ENCODE assay signal across 25 mouse cellular contexts in the genomic region with DNA sequence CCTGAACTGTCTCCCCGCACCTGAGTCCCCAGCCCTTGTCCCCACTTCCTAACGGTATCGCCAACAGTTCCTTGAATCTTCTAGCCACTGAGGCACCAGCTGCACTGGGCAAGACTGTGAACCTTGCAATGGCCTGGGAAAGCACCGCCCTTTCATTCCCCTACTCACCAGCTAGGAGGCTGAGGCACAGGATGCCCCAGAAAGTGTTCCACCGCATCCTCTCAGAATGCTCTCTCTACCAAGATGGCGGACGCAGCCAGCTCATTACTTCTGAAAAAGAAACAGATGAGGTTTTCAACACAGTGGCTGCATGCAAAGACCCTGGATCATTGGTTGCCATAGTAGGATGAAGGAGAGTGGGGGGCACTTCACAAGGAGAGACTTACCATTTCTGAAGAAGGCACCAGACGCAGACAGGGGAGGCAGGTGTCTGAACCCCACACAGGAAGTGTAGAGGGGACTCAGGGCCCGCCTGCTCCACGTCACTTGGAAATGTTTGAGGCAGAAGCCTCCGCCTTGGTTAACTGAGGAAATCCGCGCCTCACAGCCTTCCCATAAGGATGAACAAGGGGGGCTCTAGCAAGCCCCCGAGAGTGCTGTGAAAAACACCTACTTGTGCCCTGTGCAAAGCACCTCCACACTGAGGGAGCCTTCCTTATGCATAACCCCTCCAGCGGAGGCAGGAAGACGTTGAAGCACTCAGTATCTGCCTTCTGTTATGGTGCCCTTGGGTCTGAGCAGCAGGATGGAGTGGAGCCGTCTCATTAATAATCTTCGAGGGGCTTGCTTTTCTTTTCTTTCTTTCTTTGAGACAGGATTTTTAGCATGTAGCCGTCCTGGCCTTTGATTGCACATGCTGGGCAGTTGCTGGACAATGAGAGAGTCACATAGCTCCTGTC. TPM values are rescaled to one million over a fixed set of nuclear protein-coding genes. Genes with fewer than 3 reads are reported as not detected.
DNase-seq lines count a peak whose midpoint lies in the region; ATAC-seq and TF ChIP-seq lines count a peak whose summit lies in the region.
"Had no signal": no experiment of that assay in that cellular context is flagged by ENCODE, and none has a peak within 500 bp of the region (broad histone marks: within the 10 kb centered on the region; RNA-seq: fewer than 3 reads in every experiment).

Gene Cd3e (minus strand): TSS at position 448 of the 899 bp plus-strand sequence.

- no peak; the same call in 1 of the 2 replicates for TF ChIP-seq POLR2A in spleen, adult 2 months (IDR thresholded peaks at IDR 0.05; ENCODE audit: low read depth, low read length)

- H3K27me3 ChIP-seq in spleen, adult 2 months (ENCODE audit: control insufficient read depth, insufficient read depth, low read length), result no peaks in the 10 kb centered on the region
- no peaks in the 10 kb centered on the region for H3K27me3 ChIP-seq in stomach, postnatal 0 days (ENCODE audit: control insufficient read depth, insufficient read depth, low read length)
- H3K27me3 ChIP-seq: CH12.LX; kidney, embryonic 15.5 days; midbrain, embryonic 12.5 days had no signal

- peak within 1 kb of the TSS; percentile 63 for H3K4me3 ChIP-seq in spleen, adult 2 months (ENCODE audit: extremely low read depth, insufficient read depth, insufficient read length)
- H3K4me3 ChIP-seq in stomach, postnatal 0 days (ENCODE audit: low read depth, low read length), result no peak within 1 kb of the TSS
- H3K4me3 ChIP-seq: heart, embryonic 10.5 days; hindbrain, embryonic 10.5 days; kidney, embryonic 15.5 days; layer of hippocampus, adult 2 months; left cerebral cortex, adult 2 months; liver, embryonic 15.5 days; midbrain, embryonic 12.5 days; myocyte had no signal

- H3K27ac ChIP-seq in spleen, adult 2 months (ENCODE audit: insufficient read depth, low read length), result peak within 1 kb of the TSS; percentile 88
- H3K27ac ChIP-seq in stomach, postnatal 0 days (replicated peaks), result no peak within 1 kb of the TSS
- H3K27ac ChIP-seq: heart, embryonic 10.5 days; hindbrain, embryonic 10.5 days; kidney, embryonic 15.5 days; layer of hippocampus, adult 2 months; left cerebral cortex, adult 2 months; liver, embryonic 15.5 days; midbrain, embryonic 12.5 days had no signal

- DNase-seq in spleen, adult 2 months (ENCODE audit: low read depth in 1 of 2, low spot score in 2 of 2), result peak in 1 of 2 experiments; percentile 22
- no peak for DNase-seq in spleen, postnatal 14 days (ENCODE audit: low spot score in 2 of 2)
- peak; percentile 22 for DNase-seq in ES-CJ7 (ENCODE audit: low read depth, low spot score)
- no peak for DNase-seq in large intestine, adult 2 months (ENCODE audit: low read depth, low spot score)
- peak; percentile 87 for DNase-seq in thymus, postnatal 25 days
- DNase-seq in stomach, postnatal 0 days (ENCODE audit: low spot score), result no peak
- DNase-seq in embryo, embryonic 9.5 days (ENCODE audit: extremely low spot score), result no peak
- DNase-seq in MN1 (ENCODE audit: low spot score), result no peak
- DNase-seq: adrenal gland, postnatal 36 days; cerebellum, postnatal 14 days; forebrain, postnatal 0 days; gastrocnemius, postnatal 10 days; lung, postnatal 36 days; right cerebral cortex, postnatal 25 days had no signal

- H3K9me3 ChIP-seq in stomach, postnatal 0 days (ENCODE audit: control insufficient read depth, low read length), result no peaks in the 10 kb centered on the region
- H3K9me3 ChIP-seq: heart, embryonic 10.5 days; hindbrain, embryonic 10.5 days; kidney, embryonic 15.5 days; liver, embryonic 15.5 days; midbrain, embryonic 12.5 days had no signal

- H3K9ac ChIP-seq in stomach, postnatal 0 days (ENCODE audit: low read length), result no peak within 1 kb of the TSS
- H3K9ac ChIP-seq: forebrain, postnatal 0 days; kidney, embryonic 15.5 days; liver, embryonic 15.5 days; midbrain, embryonic 12.5 days had no signal

- H3K4me1 ChIP-seq in spleen, adult 2 months (ENCODE audit: control insufficient read depth, insufficient read depth, insufficient read length), result no peaks in the 10 kb centered on the region
- no peaks in the 10 kb centered on the region for H3K4me1 ChIP-seq in stomach, postnatal 0 days (replicated peaks; ENCODE audit: control insufficient read depth, insufficient read depth)
- H3K4me1 ChIP-seq: heart, embryonic 10.5 days; hindbrain, embryonic 10.5 days; kidney, embryonic 15.5 days; liver, embryonic 15.5 days; midbrain, embryonic 12.5 days had no signal

- no peak for ATAC-seq in stomach, postnatal 0 days (ENCODE audit: low FRiP score, low TSS enrichment)
- ATAC-seq: forebrain, postnatal 0 days had no signal

- H3K4me2 ChIP-seq in stomach, postnatal 0 days (replicated peaks; ENCODE audit: low read depth), result no peak within 1 kb of the TSS
- H3K4me2 ChIP-seq: kidney, embryonic 15.5 days; liver, embryonic 15.5 days; midbrain, embryonic 12.5 days had no signal

- no peak for TF ChIP-seq EP300 in stomach, postnatal 0 days (optimal IDR thresholded peaks at IDR 0.05)

- no peaks in the 10 kb centered on the region for H3K36me3 ChIP-seq in spleen, adult 2 months (ENCODE audit: control insufficient read depth, insufficient read depth, low read length)
- no peaks in the 10 kb centered on the region for H3K36me3 ChIP-seq in stomach, postnatal 0 days (ENCODE audit: control insufficient read depth, insufficient read depth, low read length)
- H3K36me3 ChIP-seq: heart, embryonic 10.5 days; hindbrain, embryonic 10.5 days; kidney, embryonic 15.5 days; liver, embryonic 15.5 days; midbrain, embryonic 12.5 days had no signal

- 70% methylated on average over 19 of the region's 19 CpGs for WGBS in spleen, adult 2 months
- WGBS in large intestine, adult 2 months, result 83% methylated on average over 19 of the region's 19 CpGs
- 85% methylated on average over 19 of the region's 19 CpGs for WGBS in stomach, postnatal 0 days

- no peak for TF ChIP-seq CTCF in spleen, adult 2 months (IDR thresholded peaks at IDR 0.05; ENCODE audit: extremely low read depth, insufficient read depth, insufficient read length, insufficient replicate concordance)
- TF ChIP-seq CTCF in stomach, postnatal 0 days (IDR thresholded peaks at IDR 0.05; ENCODE audit: low read depth), result no peak

RNA-seq across cellular contexts. Expression of gene Cd3e, which starts in this region (rescaled TPM):
- 42.8 and 44.8 TPM in 2 replicates for polyA plus RNA-seq in spleen, adult 2 months (2012; rRNA removed)
- polyA plus RNA-seq in large intestine, adult 2 months (2012; rRNA removed), result 11.1 and 14.3 TPM in 2 replicates
- 0.18 TPM in 1 of 2 replicates, not detected in the other for polyA plus RNA-seq in stomach, postnatal 0 days (2015; fragmentation: Nextera tagmentation; extraction: Ambion mirVana)
- polyA plus RNA-seq: forebrain, postnatal 0 days; heart, embryonic 10.5 days; hindbrain, embryonic 10.5 days; kidney, embryonic 15.5 days; limb, embryonic 11.5 days; liver, embryonic 15.5 days; midbrain, embryonic 12.5 days; myocyte; stomach, embryonic 14.5 days had no signal

Comparison
In these comparisons a context has a peak if more than half of its experiments do, and no peak if none do; other contexts are left out.
1. RNA of gene Cd3e (polyA plus RNA-seq): 42.8 to 44.8 TPM in spleen, adult 2 months and 11.1 to 14.3 TPM in large intestine, adult 2 months; 0.18 TPM in stomach, postnatal 0 days; every median in the first group is over 10 times any median in the second.
2. DNase-seq: peak in ES-CJ7 (single experiment) and thymus, postnatal 25 days (single experiment); none in spleen, postnatal 14 days (0 of 2), large intestine, adult 2 months (single experiment), stomach, postnatal 0 days (single experiment), embryo, embryonic 9.5 days (single experiment) and MN1 (single experiment).